Mouse (Mus musculus) fat pad, adult 2 months (tissue): ENCODE measurements around the gene Adtrp.

Experiments
- DNase-seq: peaks from one replicate; pipeline ENCODE4 v3.0.0-alpha.2; 2011; ENCODE audit warnings: low read depth, low spot score; ENCODE audit errors: extremely low read depth

The Adtrp gene

GRCm38 (mm10) chr13:41784889-41785701, 62.4 kb downstream of the Adtrp start:
- DNase-seq = no peak

- no peak for DNase-seq
Observed at GRCm38 (mm10) chr13:41780296-41780695, 67.2 kb downstream of the Adtrp start.

GRCm38 (mm10) chr13:41779603-41780180, 67.8 kb downstream of the Adtrp start:
- DNase-seq = no peak

- no peak for DNase-seq
Observed at GRCm38 (mm10) chr13:41773812-41774376, 73.6 kb downstream of the Adtrp start.

GRCm38 (mm10) chr13:41771061-41771460, 76.4 kb downstream of the Adtrp start:
- DNase-seq = no peak

- DNase-seq = no peak
Observed at GRCm38 (mm10) chr13:41767941-41768340, 79.5 kb downstream of the Adtrp start.

- no peak for DNase-seq
Observed at GRCm38 (mm10) chr13:41761986-41762385, 85.5 kb downstream of the Adtrp start.

- no peak for DNase-seq
Observed at GRCm38 (mm10) chr13:41760484-41760883, 87.0 kb downstream of the Adtrp start.

- DNase-seq = no peak
Observed at GRCm38 (mm10) chr13:41758550-41759465, 88.7 kb downstream of the Adtrp start.

- no peak for DNase-seq
Observed at GRCm38 (mm10) chr13:41753114-41753513, 94.4 kb downstream of the Adtrp start.

- no peak for DNase-seq
Observed at GRCm38 (mm10) chr13:41750481-41750880, 97.0 kb downstream of the Adtrp start.

- DNase-seq = no peak
Observed at GRCm38 (mm10) chr13:41748866-41749265, 98.6 kb downstream of the Adtrp start.

GRCm38 (mm10) chr13:41747691-41748090, 99.8 kb downstream of the Adtrp start:
- DNase-seq = no peak

GRCm38 (mm10) chr13:41746971-41747615, 100.4 kb downstream of the Adtrp start:
- DNase-seq = no peak

- no peak for DNase-seq
Observed at GRCm38 (mm10) chr13:41740456-41741085, 106.9 kb downstream of the Adtrp start.

GRCm38 (mm10) chr13:41737628-41738309, 109.7 kb downstream of the Adtrp start:
- DNase-seq = no peak

- DNase-seq = no peak
Observed at GRCm38 (mm10) chr13:41729660-41730059, 117.8 kb downstream of the Adtrp start.

- DNase-seq = no peak
Observed at GRCm38 (mm10) chr13:41727803-41728202, 119.7 kb downstream of the Adtrp start.

- DNase-seq = no peak
Observed at GRCm38 (mm10) chr13:41719331-41719730, 128.2 kb downstream of the Adtrp start.

- DNase-seq = no peak
Observed at GRCm38 (mm10) chr13:41718051-41718450, 129.4 kb downstream of the Adtrp start.
